Mouse (Mus musculus) adipocyte (in vitro differentiated cells): ENCODE data around the gene Prickle3.
"Not testable (repeated sequence)": the region's sequence is repeated elsewhere in the genome, so short reads cannot be mapped to it uniquely, and the experiment has no call there.

ENCODE experiments used
- DNase-seq: peaks from one replicate; pipeline ENCODE4 v3.0.0-alpha.2; 2016; ENCODE audit warnings: low spot score

The Prickle3 gene

DNA sequence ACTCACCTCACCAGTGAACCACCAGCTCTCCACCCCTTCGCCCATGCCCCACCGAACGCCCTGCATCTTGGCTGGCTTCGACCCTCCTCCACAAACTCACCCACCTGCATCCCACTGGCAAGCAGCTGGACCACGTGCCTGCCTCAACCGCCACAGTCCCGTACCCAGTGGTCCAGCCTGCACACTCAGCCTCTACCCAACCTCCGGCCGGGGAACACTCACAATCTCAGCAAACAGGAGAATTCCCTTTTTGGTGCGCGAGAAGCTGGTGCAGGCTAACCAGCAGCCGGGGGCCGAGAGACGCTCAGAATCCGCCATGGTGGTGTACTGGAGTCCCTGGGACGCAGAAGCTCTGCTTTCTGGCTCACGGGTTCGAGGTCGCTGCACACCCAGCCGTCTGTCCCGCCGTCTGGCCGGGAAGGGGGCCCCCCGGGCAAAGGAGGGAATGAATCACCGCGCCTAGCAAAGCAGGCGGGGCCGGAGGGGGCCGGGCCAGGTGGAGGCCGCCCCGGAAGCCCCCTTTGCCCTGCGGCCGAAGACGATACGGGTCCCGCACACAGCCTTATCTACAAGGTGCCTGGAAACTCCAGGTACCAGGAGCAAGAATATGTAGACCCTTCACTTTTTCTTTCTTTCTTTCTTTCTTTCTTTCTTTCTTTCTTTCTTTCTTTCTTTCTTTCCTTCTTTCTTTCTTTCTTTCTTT lies 14.0 kb downstream of the Prickle3 start, which contains the start of gene Plp2:
TSS of gene Plp2 (minus strand) at position 470 of the 703 bp plus-strand sequence.
- peak; percentile 20 for DNase-seq

DNA sequence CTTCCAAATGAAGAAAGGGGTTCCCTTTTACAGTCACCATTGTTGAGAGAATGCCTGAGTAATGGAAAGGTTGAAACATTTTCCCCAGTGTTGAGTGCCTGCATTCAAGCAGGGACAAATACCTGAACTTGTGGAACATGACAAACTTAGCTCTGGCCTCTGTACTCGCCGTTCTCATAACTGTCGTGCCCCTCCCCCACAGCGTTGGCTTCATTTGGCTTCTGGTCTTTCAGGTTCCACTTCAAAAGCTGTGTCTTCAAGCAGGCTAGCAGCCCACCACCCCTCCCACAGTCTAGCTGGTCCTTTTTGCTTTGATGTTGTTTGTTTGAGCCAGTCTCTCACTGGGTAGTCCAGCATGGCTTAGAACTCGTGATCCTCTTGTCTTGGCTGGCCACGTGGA lies 15.7 kb downstream of the Prickle3 start:
- no peak for DNase-seq

DNA sequence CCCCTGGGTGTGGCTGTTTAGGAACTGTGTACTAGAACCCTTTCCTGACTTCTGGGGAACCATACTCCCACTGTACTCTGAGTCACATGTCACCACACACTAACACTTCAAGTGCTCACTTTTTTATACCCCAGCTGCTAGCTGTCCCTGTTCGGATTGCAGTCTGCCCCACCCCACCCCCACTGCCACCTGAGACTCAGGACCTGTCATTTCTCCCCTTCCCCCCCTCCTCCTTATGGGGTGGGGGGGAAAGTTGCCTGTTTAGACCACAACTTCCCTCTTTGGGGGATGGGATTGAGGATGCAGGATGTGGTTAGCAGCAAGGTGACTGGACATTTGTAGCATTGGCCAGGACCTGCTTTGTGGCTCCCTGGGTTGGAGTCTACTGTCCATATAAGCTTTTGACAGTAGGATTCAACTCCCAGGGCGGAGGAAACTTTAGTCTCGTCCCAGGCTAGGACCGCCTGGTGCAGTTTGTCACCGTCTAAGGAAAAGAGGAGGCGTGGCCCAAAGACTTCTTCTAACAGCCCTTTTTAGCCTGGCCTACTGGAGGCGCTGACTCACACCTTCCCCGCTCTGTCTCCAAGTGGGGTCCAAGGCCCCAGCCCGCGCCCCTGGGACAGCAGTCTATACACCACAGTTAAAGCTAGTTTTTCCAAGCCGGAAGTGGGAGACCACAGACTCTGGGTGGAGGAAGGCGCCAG lies 16.7 kb downstream of the Prickle3 start:
- DNase-seq: no peak

DNA sequence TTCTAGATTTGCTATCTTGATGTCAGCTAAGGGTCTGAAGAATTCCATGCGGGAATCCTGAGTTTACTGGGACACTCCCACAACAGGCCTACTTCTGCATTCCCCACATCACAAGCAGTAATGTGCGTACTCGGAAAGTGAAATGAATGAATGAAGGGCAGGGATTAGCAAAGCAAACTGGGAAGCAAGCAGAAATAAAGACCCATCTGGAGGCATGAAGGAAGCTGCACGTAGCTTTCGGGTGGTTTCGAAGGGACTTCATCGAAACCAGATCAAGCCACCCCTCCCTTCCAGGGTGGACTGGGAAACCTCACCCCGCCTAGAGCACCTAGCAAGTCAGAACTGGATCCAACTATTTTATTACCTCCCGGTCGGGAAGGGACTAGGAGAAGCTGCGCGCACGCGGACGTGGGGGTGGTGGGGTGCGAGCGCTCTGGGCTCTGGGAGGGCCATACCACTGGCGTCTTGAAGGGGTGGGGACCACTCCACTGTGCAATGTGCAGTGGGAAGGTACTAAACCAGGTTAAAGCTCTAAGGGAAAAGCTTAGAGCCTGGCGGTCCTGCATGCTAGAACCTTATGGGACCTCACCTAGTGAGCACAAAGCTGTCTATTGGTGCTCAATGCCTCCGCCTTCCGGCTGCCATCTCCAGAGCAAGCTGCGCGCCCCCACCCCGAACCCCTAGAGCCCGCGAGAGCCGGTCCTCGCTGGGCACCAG lies 17.4 kb downstream of the Prickle3 start:
- DNase-seq: no peak

DNA sequence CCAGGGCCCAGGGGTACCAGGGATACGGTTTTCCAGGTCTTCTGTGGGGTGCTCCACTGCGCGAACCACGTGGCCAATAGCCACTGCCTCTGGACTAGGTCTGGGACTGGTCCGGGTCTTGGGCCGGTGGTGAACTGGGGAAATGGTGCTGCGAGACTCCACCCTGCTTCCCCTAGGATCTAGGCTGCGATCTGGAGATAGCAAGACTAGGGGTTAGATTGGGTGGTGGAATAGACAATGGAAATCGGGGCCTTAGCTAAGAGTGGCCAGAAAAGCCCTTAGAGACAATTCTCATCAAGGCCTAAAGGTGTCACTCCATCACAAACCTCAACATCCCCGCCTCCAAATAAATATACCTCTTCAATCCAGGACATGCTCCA lies 17.9 kb downstream of the Prickle3 start:
- DNase-seq: no peak

DNA sequence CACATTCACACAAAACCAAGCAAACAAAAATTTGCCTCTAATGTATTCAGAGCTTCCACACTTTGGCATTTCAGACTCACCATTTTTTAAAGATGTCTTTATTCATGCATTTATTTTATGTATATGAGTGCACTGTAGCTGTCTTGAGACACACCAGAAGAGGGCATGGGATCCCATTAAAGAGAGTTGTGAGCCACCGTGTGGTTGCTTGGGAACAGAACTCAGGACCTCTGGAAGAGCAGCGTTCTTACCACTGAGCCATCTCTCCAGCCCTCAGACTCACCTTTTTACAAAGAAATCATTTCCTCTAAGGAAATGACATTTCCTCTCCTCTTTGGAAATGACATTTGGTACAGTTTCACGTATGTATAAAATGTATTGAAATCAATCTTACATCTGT lies 21.9 kb downstream of the Prickle3 start:
- peak; percentile 40 for DNase-seq

DNA sequence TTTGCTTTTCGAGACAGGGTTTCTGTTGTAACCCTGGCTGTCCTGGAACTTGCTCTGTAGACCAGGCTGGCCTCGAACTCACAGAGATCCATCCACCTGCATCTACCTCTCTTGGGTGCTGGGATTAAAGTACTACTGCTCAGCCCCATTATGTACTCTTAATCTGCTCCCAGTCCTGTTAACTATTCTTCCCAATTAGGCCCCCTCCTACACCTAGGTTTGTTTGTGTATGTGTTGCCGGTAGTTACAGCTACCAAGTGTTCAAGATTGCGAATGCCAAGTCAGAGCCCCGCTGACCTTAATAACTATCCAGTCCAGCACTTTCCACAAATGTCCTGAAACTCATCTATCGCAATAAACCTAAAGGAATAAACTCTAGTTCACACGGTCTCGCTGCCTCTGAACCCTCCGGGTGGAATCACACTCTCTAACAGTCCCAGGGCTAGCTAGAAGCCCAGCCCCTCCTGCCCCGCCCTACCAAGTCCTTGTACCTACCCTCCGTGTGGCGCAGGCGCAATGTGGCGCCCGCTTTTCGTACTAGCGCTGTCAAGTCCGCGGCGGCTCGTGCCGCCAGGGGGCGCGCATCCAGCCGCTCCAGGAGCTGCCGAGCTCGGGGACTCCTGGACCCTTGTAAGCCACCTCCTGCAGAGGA lies 22.5 kb downstream of the Prickle3 start:
- peak; percentile 89 for DNase-seq

DNA sequence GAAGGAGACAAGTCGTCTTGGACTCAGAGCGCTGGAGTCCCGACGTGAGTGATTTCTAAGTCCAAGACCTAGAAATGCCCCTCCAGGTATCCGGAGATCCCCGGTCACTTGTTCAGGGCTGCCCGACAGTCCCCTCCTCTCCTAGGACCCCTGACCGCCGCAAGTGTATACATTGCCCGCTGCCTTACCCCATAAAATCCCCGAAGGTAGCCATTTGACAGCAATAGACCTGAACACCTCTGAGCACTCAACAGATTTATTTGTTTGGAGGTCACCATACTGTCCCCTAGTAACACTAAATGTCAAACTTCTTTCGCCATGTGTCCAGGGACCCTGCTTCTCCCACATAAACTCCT lies 23.0 kb downstream of the Prickle3 start:
- no peak for DNase-seq

DNA sequence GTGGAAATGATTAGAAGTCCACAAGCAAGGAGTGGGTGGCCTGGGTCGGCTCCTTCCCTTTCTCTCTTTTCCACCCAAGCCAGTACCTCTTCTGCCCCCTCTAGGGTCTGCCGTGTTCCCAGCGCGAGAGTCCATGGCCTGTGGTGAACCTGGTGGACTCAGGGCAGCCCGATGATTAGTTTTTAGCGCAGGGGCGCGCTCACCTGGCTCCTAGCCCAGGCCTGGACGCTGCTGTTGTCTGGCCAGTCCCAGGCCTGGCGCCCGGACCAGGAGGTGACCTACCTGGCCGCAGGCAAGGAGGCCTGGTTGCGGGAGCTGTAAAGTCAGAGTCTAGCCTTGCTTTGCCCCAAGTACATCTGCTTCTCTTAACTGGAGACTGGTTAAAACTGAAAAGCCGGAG lies 23.8 kb downstream of the Prickle3 start, which contains the start of gene Magix:
TSS of gene Magix (minus strand) at position 388 of the 400 bp plus-strand sequence.
- no peak for DNase-seq

DNA sequence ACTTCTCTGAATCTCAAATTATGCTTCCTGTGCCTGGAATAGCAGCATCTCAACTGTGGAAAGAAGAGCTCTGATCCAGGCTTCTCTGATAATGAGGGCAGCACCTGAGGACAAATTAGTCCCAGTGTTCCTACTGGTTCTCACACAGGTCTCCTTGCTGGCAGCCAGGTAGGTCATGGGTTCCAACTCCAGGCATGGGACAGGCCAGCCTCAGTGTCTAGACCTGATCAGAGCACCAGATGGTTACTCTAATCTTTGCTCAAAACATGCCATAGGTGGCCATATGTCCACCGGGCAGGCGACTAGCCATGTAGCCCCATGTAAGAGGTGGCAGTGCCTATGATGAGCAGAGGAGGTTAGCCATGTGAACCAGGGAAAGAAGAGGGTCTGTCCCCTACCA lies 31.3 kb downstream of the Prickle3 start:
- no peak for DNase-seq

DNA sequence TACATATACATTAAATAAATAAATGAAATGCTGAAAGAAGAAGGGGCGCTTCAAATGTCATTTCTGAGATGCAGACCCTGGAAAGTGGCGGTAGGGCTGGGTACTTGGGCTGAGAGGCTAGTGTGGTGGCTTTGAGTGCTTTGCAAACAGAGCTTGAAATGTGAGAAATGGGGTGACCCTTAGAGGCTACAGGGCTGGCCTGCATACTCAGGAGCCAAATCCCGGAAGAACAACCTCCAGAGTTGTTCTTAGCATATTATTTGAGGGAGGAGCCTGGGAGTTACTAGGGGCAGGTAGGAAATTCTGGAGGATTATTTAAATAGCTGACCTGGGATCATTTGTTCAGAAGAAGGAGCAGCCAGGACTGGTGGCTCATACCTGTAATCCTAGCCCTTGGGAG lies 33.4 kb downstream of the Prickle3 start:
- DNase-seq: no peak

DNA sequence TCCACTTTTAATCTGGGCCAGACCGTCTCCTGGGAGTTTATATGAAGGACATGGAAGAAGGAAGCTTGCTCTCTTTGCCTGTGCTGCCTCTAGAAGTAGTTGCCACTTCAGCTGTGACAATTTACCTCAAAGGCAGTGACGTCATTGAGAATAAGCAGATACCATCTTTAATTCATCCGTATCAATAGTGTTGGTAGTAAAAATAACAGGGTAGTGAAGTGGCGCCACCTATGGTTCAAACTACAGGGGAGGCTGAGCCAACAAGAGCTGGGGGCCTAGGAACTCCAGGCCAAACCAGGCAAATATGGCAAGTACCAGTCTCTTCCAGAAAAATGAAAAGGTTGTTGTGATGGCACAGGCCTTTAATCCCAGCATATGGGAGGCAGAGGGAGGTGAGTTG lies 35.8 kb downstream of the Prickle3 start:
- DNase-seq: no peak

DNA sequence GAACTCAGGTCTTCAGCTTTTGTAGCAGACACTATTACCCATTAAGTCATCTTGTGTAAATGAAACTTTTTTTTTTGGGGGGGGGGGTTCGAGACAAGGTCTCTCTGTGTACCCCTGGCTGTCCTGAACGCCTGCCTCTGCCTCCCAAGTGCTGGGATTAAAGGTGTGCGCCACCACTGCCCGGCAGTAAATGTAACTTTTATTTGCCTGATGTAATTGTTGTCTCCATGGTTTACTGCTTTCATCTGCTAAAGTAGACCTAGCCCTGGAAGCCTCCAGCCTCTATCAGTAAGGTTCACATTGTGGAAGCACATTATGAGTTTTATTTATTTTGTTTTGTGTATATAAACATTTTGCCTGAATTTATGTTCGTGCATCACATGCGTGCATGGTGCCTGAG lies 39.5 kb downstream of the Prickle3 start:
- no peak for DNase-seq

DNA sequence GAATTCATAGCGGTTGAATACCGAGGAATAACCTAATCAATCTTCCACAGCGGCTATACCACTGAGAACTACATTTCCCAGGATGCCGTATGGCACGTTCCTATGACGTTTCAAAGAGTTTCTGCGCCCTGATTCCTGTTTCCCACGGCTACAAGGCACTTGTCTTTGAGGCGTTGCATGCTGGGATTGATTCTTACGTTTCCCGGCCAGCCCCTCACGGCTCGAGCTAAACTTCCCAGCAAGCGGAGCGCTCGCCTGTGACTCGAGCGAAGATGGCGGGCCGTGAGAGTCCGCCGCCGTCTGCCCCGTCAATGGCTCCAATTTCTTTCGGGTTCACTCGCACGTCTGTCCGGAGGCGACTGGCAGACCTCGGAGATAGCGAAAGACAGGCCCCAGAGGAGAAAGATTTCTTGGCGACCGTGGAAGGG lies 39.9 kb downstream of the Prickle3 start, which contains the start of gene Gpkow:
TSS of gene Gpkow (plus strand) at position 178 of the 428 bp plus-strand sequence.
- peak; percentile 91 for DNase-seq

DNA sequence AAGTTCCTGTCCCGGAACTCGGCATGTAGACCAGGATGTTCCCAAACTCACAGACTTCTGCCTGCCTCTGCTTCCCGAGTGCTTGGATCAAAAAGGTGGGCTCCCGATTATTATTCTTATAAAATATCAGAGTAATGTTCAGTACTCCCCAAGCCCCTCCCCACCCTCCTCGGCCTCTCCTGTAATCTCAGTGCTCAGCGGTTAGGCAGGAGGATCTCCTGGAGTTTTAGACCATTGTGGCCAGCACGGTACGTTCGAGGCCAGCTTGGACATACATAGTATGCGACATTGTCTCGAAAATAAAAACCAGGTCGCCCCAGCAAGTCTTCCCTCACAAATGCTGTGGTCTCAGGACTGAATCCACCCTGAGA lies 56.7 kb downstream of the Prickle3 start:
- DNase-seq: not testable (repeated sequence)

DNA sequence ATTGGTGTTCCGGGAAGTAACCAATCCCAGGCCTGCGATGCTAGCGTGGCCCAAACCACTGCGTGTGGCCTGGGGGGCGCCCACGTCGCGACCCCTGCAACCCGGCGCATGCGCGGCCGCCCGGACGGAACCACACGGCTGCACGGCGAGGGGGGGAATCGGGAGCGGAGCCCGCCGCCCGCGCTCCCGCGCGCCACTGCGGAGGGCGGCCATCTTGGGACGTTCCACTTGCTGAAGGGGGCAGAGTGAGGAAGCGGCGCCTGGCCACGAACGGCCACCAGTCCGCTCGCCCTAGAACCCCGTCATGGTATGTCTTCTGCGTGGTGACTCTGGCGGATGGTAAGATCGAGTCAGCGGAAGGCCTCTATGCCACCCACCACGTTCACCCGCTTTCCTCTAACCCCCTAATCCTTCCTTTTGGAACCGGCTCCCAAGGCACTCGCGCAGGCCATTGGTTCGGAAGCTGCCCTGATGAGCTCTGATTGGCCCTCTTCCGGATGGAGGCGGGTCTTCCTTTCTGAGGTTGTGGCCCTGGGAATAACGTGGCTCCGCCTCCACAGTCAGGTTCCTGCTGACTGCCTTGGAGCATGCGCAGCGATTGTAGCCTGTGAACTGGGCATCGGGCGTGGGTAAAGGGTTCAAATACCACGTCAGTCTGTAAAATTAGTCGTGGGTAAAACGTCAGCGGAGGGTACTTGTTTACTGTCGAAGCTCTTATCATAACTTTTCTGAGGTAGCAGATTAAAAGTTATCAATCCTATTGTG lies 57.3 kb downstream of the Prickle3 start, which contains the start of gene Wdr45:
TSS of gene Wdr45 (plus strand) at position 199 of the 765 bp plus-strand sequence.
- DNase-seq: peak; percentile 98

DNA sequence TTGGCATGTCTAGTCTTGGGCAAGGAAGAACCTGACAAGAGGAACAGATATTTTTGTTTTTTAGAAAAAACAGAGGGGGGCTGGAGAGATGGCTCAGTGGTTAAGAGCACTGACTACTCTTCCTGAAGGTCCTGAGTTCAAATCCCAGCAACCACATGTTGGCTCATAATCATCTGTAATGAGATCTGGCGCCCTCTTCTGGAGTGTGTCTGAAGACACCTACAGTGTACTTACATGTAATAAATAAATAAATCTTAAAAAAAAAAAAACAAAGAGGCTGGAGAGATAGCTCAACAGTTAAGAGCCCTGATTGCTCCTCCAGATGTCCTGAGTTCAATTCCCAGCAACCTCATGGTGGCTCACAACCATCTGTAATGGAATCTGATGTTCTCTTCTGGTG lies 59.0 kb downstream of the Prickle3 start:
- peak; percentile 25 for DNase-seq
